ENCODE assay signal across 8 mouse cellular contexts in the genomic region with DNA sequence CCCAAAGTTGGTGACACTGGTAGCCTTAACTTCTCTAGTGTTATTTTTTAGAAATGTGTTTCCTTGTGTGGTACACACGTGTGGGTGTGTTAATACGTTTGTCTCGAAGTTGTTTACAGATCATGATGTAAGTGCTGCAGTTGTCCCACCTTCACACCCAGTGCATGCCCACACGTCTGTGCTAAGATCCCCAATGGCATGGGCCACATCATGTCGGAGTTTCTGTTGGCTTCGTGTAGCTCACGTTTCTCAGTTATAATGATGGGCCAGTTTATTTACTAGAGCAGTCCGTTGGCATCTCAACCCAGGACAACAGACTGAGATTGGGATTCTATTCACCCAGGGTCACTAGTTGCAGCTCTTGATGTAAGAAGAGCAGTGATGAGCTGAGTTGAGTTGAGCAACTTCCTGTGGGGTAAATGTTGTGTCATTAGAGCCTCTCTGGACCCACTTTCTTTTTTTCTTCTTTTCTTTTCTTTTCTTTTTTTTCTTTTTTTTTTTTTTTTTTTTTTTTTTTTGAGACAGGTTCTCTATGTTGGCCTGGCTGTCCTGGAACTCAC. TPM values are rescaled to one million over a fixed set of nuclear protein-coding genes. Genes with fewer than 3 reads are reported as not detected.
A peak's percentile ranks its signal among the peaks of the same experiment; 100 is the strongest.
DNase-seq lines count a peak whose midpoint lies in the region; ATAC-seq and TF ChIP-seq lines count a peak whose summit lies in the region.

No protein-coding gene starts in this region.

- peaks cover 6% of the 10 kb centered on the region; the same call in 1 of the 2 replicates for H3K36me3 ChIP-seq in heart, embryonic 14.5 days (ENCODE audit: control insufficient read depth, insufficient read depth, low read length)
- H3K36me3 ChIP-seq in G1E (replicated peaks), result peaks cover 32% of the 10 kb centered on the region
- no peaks in the 10 kb centered on the region for H3K36me3 ChIP-seq in forebrain, embryonic 16.5 days (ENCODE audit: control insufficient read depth, insufficient read depth)
- H3K36me3 ChIP-seq in midbrain, embryonic 10.5 days, result peaks cover 14% of the 10 kb centered on the region

- H3K9me3 ChIP-seq in heart, embryonic 14.5 days (ENCODE audit: control insufficient read depth, low read length), result no peaks in the 10 kb centered on the region
- no peaks in the 10 kb centered on the region; the same call in 1 of the 2 replicates for H3K9me3 ChIP-seq in G1E (replicated peaks)
- no peaks in the 10 kb centered on the region for H3K9me3 ChIP-seq in forebrain, embryonic 16.5 days (ENCODE audit: control insufficient read depth, low read length)
- 0 out of 2 replicates have a peak, but pooled peaks cover 4% of the 10 kb centered on the region for H3K9me3 ChIP-seq in midbrain, embryonic 10.5 days (replicated peaks)

- DNase-seq in heart, postnatal 14 days, result no peak
- no peak for DNase-seq in G1E (ENCODE audit: low spot score)
- DNase-seq in midbrain, embryonic 10.5 days (ENCODE audit: low spot score), result no peak
- DNase-seq in left cerebral cortex, postnatal 25 days (ENCODE audit: low spot score in 2 of 2), result no peak

- TF ChIP-seq CTCF in G1E (IDR thresholded peaks at IDR 0.05; ENCODE audit: low read depth, low read length), result no peak

- H3K4me2 ChIP-seq in heart, embryonic 14.5 days (ENCODE audit: low read length), result peak overlapping the region; percentile 73
- peak overlapping the region; percentile 33 for H3K4me2 ChIP-seq in forebrain, embryonic 16.5 days (ENCODE audit: low read length)

- peaks cover 3 to 7% of the 10 kb centered on the region in 2 experiments; a peak in 2 of 4 replicates for H3K4me1 ChIP-seq in heart, embryonic 14.5 days (ENCODE audit: control insufficient read depth in 2 of 2, insufficient read depth in 2 of 2, low read length in 2 of 2)
- H3K4me1 ChIP-seq in G1E (ENCODE audit: insufficient read depth, low read depth, low read length), result peaks cover 36% of the 10 kb centered on the region
- peaks cover 18% of the 10 kb centered on the region for H3K4me1 ChIP-seq in forebrain, embryonic 16.5 days (replicated peaks; ENCODE audit: control insufficient read depth, insufficient read depth, low read length)
- peaks cover 35% of the 10 kb centered on the region for H3K4me1 ChIP-seq in midbrain, embryonic 10.5 days

- no peak for ATAC-seq in heart, embryonic 14.5 days (ENCODE audit: insufficient number of reproducible peaks, insufficient read depth, low FRiP score, low read depth)
- ATAC-seq in G1E (ENCODE audit: extremely low read depth, insufficient number of reproducible peaks, low FRiP score, poor library complexity, severe bottlenecking), result no peak
- no peak for ATAC-seq in forebrain, embryonic 16.5 days
- ATAC-seq in inflammation-experienced regulatory T-cells, adult 6 months, result no peak
- no peak for ATAC-seq in CD4-positive, CD25-positive, alpha-beta regulatory T cell, adult 4 months

- H3K27ac ChIP-seq in heart, embryonic 14.5 days (replicated peaks in 1 of 2; ENCODE audit: control insufficient read depth in 1 of 2, insufficient read depth in 1 of 2, low read depth in 2 of 2, low read length in 2 of 2), result no peak overlapping the region
- H3K27ac ChIP-seq in forebrain, embryonic 16.5 days (ENCODE audit: low read length), result no peak overlapping the region
- no peak overlapping the region for H3K27ac ChIP-seq in midbrain, embryonic 10.5 days (replicated peaks)

- 70% methylated on average over 8 of the region's 8 CpGs for WGBS in heart, embryonic 14.5 days
- WGBS in forebrain, embryonic 16.5 days, result 82% methylated on average over 8 of the region's 8 CpGs
- 83% methylated on average over 8 of the region's 8 CpGs for WGBS in midbrain, embryonic 10.5 days

- no peaks in the 10 kb centered on the region for H3K27me3 ChIP-seq in heart, embryonic 14.5 days (ENCODE audit: control insufficient read depth, insufficient read depth, low read length)
- no peaks in the 10 kb centered on the region for H3K27me3 ChIP-seq in G1E (ENCODE audit: insufficient read depth, low read length)
- H3K27me3 ChIP-seq in forebrain, embryonic 16.5 days (replicated peaks; ENCODE audit: control insufficient read depth, insufficient read depth, low read length), result no peaks in the 10 kb centered on the region
- H3K27me3 ChIP-seq in midbrain, embryonic 10.5 days (ENCODE audit: low read depth, poor library complexity, severe bottlenecking), result no peaks in the 10 kb centered on the region

- H3K9ac ChIP-seq in heart, embryonic 14.5 days (ENCODE audit: low read length), result no peak overlapping the region
- no peak overlapping the region for H3K9ac ChIP-seq in forebrain, embryonic 16.5 days (replicated peaks; ENCODE audit: low read depth, low read length)

- H3K4me3 ChIP-seq in heart, embryonic 14.5 days (ENCODE audit: control insufficient read depth in 1 of 2, insufficient read depth in 1 of 2, low read depth in 1 of 2, low read length in 2 of 2), result peak overlapping the region in 1 of 2 experiments; percentile 80; a peak in 2 of 4 replicates
- 0 out of 2 replicates have a peak overlapping the region, but pooled peaks have one; percentile 14 for H3K4me3 ChIP-seq in G1E (ENCODE audit: low read depth, low read length)
- no peak overlapping the region for H3K4me3 ChIP-seq in forebrain, embryonic 16.5 days (replicated peaks; ENCODE audit: low read length)
- peak overlapping the region; percentile 74; the same call in 1 of the 2 replicates for H3K4me3 ChIP-seq in midbrain, embryonic 10.5 days

- intact Hi-C loops in heart, postnatal 14 days (cut with DNase I), result no loop called here
- intact Hi-C loops in left cerebral cortex, postnatal 25 days (cut with DNase I), result no loop called here

RNA-seq across cellular contexts. Expression of a gene that starts 2.2 kb away (rescaled TPM):
- 14.5 and 14.9 TPM in 2 replicates for polyA plus RNA-seq in heart, embryonic 14.5 days (2014; fragmentation: Nextera tagmentation; extraction: Ambion mirVana)
- 10 to 100 TPM; 16.5 to 16.8 TPM for total RNA-seq in heart, postnatal 14 days (2021)
- total RNA-seq in G1E (2014; fragmentation: Nextera tagmentation) (21.4 and 25.1 TPM in 2 replicates), G1E (2017) (7.4 and 8.7 TPM in 2 replicates)
- polyA plus RNA-seq in G1E (2012), result 3.6 and 3.7 TPM in 2 replicates
- 19.9 and 21.5 TPM in 2 replicates for polyA plus RNA-seq in forebrain, embryonic 16.5 days (2015; fragmentation: Nextera tagmentation; extraction: Ambion mirVana)
- polyA plus RNA-seq in midbrain, embryonic 10.5 days (2016; fragmentation: Nextera tagmentation; extraction: Ambion mirVana), result 7.8 and 11.3 TPM in 2 replicates
- 1 to 10 TPM in 2 of 3 experiments, under 1 TPM in 1; 0.90 to 2.0 (median 1.3) TPM for polyA plus RNA-seq in inflammation-experienced regulatory T-cells, adult 6 months (2017; shearing (Covaris generic))
- polyA plus RNA-seq in CD4-positive, CD25-positive, alpha-beta regulatory T cell, adult 4 months (2017; shearing (Covaris generic)), result 1 to 10 TPM in 1 of 2 experiments, under 1 TPM in 1; 0.89 to 1.2 TPM
- total RNA-seq in left cerebral cortex, postnatal 25 days (2021), result 100 to 1,000 TPM in 1 of 2 experiments, 10 to 100 TPM in 1; 90.0 to 106 TPM
